Mouse (Mus musculus) neutrophil, adult 5-6 weeks (primary cell): ENCODE data around the gene Arpp21. TPM values are rescaled to one million over a fixed set of nuclear protein-coding genes. Genes with fewer than 3 reads are reported as not detected.
A peak's percentile ranks its signal among the peaks of the same experiment; 100 is the strongest.

ENCODE experiments used
- ATAC-seq: fragments of 151-379, 151-347 bp; 2 replicates; pipeline ENCODE4 v1.8.0; 2017; ENCODE audit warnings: mild to moderate bottlenecking, moderate TSS enrichment; ENCODE audit not compliant: insufficient number of reproducible peaks, poor library complexity, low FRiP score, severe bottlenecking; ENCODE audit errors: extremely low read depth
- total RNA-seq: library from RNA; stranded (forward); fragments of 200-1000 nt; gene quantifications from 2 replicates; pipeline ENCODE4 v1.2.3, GENCODE M21; 2017

Gene Arpp21
- 0.58 TPM in 1 of 2 replicates, not detected in the other for total RNA-seq

- ATAC-seq = no peak
These were observed at the start of gene Arpp21 for GRCm38 (mm10) chr9:112235696-112236397. Arpp21 (minus strand) TSS chr9:112235938.

- ATAC-seq = no peak
These were observed 36.8 kb upstream of the Arpp21 start for GRCm38 (mm10) chr9:112272426-112272969.

DNA sequence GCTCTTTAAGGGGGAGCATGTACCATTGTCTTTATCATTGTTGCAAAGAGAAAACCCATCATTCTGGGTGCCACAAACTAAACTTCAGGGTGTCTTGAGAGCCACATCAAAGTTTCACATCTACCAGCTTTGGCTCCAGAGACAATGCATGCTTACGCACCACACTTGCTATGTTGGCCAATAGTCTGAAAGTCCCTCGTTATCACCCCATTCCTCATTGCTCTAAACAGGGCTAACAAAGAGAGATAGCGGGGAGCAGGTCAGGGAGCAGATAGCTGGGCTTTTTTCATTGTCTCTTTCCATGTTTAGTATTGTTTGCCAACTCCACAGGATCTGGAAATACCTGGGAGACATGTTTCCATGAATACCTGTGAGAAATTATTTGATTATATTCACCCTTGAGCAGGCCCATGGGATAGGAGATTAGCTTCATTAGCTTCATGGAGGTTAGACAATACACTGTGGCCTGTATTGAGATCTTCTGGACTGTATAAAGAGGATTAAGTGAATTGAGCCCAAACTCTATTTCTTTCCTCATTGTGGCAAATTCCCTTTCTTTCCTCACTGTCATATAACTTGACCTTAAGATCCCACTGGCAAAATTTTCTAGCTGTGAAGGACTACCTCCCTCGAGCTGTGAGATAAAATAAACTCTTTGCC is 29.4 kb upstream of the Arpp21 start:
- no peak for ATAC-seq

DNA sequence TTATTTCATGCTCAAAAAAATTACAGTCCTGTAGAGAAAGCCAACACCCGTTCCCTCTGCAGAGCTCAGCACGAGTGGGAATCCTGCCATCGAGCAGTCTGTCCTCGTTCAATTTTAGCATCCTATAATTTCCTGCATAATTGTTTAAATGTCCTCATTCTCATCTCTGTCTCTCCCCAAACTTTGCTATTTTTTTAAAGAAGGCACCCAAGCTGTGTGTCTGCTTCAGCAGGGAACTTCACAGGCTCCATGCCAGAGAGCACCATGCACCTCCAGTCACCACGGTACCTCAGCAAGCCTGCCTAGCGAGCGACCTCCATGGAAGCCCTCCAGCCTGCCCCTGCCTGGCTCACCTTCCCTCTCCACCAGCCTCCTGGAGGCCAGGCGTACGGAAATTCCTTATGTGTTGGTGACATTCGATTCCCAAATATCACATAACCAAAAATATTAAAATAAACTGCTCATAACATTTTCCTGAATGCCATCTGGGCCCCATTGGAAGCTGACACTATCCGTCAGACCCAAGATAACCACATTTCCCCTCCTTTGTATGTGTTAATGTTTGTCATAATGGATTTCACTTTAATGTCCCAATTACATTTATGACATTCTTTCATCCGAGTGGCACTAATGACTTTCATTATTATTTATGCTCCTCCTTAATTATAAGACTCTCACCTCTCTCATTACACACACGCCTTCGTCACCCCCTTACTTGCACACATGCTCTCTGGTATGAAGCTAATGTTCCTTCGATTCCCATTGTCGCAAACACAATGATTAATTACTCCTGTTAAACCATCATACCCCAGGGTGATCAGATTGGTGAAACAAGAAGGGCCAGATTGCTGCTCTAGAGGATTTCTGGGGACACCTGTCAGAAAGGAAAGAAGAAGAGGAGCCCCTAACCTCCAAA is 26.5 kb upstream of the Arpp21 start:
- no peak for ATAC-seq

- ATAC-seq = no peak
These were observed 25.8 kb upstream of the Arpp21 start for GRCm38 (mm10) chr9:112261556-112261955.

- ATAC-seq = no peak
These were observed 25.0 kb upstream of the Arpp21 start for GRCm38 (mm10) chr9:112260696-112261095.

GRCm38 (mm10) chr9:112258560-112258959 is 22.8 kb upstream of the Arpp21 start:
- ATAC-seq = no peak

GRCm38 (mm10) chr9:112255971-112256370 is 20.2 kb upstream of the Arpp21 start:
- ATAC-seq = no peak

DNA sequence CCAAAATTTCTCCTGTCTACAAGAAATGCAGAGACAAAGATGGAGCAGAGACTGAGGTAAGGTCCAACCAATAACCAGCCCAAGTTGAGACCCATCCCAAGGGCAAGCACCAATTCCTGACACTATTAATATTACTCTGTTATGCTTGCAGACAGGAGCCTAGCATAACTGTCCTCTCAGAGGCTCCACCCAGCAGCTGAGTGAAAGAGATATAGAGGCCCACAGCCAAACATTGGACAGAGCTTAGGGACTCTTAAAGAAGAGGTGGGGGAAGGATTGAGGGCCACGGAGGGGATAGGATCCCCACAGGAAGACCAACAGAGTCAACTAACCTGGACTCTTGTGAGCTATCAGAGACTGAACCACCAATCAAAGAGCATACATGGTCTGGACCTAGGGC is 18.0 kb upstream of the Arpp21 start:
- ATAC-seq = no peak

GRCm38 (mm10) chr9:112251857-112252256 is 16.1 kb upstream of the Arpp21 start:
- ATAC-seq = no peak

DNA sequence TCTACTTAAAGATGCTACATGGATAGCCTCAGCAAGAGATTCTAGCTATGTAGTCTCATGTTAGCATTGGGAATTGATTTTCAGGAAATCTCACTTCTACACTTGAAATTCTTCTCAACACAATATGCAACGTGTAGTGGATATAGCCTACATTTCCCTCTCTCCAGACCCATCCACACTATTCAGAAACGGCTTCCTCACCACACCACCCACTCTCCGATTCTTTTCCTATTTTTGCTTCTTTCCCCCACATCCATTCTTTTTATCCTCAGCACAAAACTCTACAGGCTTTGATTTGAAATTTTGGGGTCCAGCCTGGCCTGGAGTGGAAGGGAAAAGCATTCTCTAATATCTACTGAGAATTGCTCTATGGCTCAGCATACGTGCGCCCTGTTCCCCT is 15.6 kb upstream of the Arpp21 start:
- no peak for ATAC-seq

DNA sequence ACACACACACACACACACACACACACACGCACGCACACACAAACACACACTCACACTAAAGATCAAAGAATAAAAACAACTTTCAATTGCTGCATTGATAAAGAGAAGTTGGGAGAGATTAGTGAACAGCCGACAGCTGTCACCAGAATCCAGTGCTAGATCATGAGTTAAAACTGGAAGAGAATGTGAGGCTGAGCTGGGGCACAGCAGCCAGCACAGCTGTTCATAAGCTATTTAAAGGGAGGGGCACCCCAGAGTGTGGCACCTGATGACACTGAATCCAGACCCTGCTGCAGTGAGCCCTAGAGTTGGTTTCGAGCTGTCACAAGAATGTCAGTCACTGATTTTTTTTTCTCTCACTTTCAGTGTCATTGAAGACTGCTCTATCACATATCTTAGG is 14.0 kb upstream of the Arpp21 start:
- no peak for ATAC-seq

- no peak for ATAC-seq
These were observed 11.4 kb upstream of the Arpp21 start for GRCm38 (mm10) chr9:112247183-112247582.

GRCm38 (mm10) chr9:112238168-112238567 is 2.4 kb upstream of the Arpp21 start:
- no peak for ATAC-seq

GRCm38 (mm10) chr9:112236551-112236950 is 813 bp upstream of the Arpp21 start:
- no peak for ATAC-seq

DNA sequence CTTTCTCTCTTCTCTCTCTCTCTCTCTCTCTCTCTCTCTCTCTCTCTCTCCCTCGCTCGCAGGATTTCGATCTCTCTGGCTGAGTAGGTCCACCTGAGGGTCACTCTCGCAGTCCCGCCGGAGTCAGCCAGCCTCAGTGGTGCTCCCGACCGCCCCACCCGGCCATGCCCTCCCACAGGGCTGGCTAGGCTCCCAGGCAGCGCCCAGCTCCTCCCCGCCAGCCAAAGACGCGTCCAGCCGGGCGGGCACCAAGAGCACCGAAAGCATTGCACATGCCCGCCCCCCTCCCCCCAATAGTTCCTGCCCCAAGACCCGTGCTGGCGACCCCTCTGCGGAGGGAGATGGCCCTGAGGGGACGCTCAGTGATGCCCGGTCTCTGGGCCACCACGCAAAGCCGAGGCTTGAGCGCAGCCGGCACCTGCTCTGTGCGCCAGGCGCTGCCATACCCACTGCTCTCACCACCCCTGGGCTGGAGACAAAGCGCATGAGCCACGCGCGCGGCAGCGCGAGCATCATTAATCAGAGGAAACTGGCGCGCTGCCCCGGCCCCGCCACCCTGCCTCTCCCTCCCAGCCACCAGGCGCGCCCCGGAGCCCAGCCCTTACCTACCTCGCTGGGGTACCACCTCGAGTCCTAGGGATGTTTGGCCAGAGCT is 570 bp downstream of the Arpp21 start:
- no peak for ATAC-seq

DNA sequence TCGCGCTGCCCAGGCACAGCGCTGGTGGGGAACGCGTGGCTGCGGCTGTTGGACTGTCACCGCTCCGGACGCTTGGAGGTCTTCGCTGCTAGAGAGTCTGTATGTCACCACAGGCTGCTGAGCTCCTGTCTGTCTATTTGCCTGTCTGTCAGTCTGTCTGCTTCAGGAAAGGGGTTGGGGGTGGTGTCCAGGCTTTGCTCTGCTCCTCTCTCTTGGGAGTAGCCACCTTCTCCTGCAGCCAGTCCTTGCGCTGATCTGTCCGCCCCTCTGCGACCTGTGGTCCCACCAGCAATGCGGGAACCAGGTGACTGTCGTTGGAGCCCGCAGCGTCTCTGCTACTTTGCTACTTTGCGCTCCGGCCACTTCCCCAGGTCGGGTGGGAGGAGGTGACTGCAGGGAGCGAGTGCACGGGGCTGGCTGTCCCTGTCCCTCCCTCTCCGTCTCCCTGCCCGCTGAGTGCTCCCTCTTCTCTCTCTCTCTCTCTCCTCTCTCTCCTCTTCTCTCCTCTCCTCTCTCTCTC is 1.2 kb downstream of the Arpp21 start:
- 0 out of 2 replicates have a peak, but pooled peaks have one; percentile 23 for ATAC-seq

GRCm38 (mm10) chr9:112233822-112234504 is 1.8 kb downstream of the Arpp21 start:
- ATAC-seq = no peak
